Mouse (Mus musculus): ENCODE data around the gene Cblb.

Cblb gene

DNA sequence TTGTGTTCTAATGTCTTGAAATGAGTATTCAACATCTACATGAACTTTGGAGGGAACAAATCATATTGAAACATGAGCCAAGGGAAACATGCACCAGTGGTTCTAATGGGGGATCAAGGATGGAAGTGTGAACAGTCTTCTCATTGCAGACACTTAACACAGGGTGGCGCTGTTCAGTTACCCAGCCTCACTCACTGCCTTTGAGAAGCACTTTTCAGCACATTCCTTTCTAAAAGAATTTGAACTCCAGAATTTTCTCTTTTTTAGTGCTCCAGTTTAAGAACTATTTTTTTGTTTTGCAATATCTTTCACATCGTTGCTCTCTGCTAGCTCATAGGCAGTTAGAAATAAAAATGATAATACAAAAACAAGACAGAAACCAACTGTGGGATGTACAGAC is 188.0 kb downstream of the Cblb start:
- peak; percentile 35 to 42 for DNase-seq

DNA sequence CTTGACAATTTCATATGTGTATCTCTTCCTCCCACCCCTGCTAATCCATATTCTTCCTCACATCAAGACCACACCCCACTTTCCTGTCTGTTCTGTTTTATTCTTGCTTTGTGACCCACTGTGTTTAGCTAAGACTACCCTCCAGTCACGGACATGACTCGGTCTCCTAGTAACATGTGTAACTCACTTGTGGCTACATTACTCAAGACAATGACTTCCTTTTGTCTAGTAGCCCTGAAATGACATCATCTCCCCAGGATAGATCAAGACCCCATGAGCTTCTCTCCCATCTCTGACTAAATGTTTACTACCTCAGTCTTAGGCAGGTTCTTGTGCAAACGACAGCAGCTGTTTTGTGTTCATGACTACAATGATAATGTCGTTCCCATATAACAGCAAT is 191.9 kb downstream of the Cblb start:
- no peak for DNase-seq

DNA sequence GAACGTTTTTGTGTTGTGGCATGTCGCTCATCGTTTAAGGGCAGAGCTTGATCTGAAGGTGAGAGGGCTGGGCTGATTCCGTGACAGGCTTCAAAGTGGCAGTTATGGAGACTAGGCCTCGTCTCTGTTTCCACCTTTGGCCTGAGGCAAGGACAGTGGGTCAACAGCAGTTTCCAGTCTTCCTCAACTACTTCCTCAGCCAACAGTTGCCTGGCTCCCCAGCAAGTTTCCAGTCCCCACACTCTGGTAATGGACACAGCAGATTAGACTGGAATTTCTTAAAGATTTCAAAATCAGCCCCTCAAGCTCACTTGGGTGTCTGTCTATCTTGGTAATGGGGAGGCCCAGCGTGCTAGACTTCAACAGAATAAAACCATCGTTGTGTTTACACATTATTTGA is 198.4 kb downstream of the Cblb start:
- no peak for DNase-seq

DNA sequence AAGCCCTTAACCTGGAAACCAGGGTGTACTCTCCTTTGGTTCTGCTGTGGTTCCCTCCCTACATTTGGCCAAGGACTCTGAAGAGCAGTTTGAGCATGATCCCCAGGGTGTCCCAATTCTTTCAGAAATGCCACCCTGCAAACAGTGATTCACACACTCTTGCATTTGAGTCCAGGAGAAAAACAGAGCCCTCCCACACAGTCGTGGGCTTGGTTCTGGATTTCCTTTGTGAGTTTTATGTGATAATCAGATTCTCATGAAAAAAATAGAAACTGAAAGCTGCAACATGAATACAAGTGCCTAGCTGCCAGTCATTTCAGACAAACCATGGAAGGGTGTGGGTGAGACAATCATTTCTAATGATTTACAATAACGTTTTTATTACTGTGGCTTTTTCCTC is 198.9 kb downstream of the Cblb start:
- no peak for DNase-seq

DNA sequence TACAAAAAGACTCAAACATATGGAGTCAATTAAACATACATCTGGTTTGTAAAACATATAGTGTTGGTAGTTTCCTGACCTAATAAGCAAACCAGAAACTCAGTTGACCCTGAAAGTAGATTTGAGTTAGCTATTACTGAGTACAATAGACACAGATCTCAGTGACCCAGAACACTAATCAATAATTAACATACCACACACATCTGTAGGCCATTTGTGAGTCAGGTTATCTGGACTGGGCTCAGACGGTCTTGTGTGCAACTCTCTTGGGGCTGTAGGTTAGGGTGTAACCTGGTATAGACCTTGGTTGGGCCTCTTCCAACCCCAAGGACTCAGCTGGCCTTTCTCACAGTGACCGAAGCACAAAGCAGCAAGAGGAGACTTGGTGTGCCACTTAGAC is 211.1 kb downstream of the Cblb start:
- no peak for DNase-seq

DNA sequence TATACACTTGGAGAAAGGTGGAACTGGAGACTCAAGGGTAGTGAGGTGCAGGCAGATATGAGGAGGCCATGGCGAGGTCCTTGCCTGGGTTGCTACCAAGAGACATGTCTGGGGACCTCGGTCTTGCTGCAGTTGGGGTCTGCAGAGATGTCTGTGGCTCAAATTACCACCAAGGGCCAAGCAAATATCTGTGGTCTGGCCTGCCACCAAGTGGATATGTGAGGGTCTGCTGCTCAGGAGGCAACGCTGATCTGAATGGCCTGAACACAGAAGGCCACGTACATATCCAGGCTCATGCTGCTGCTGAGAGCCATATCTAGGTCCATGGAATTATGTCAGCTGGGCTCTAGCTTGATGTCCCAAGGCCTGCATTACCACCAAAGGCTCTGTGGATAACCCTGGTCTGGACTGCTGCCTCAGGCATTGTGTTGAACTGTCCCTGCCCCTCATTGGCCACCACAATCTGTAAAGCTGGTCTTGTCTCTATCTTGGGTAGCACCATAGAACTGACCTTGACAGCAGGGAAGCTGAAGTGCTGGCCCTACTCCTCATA is 212.5 kb downstream of the Cblb start:
- DNase-seq = no peak

DNA sequence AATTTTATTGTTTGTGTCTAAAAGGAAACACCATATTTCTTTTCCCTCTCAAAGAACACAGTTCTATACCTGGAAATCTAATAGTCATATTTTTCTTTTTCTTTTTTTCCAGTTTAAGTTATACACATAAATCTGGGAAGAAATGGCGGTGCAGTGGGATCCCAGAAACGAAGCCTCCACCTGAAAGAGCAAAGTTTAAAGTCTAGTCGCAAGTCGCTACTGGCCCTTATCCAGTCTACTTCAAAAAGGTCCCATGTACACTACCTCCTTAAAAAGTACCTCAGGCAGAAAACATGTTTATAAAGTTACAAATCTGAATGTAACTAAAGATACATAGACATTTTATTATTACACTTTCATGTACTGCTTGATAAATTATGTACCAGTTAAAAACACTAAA is 219.2 kb downstream of the Cblb start:
- DNase-seq = no peak

DNA sequence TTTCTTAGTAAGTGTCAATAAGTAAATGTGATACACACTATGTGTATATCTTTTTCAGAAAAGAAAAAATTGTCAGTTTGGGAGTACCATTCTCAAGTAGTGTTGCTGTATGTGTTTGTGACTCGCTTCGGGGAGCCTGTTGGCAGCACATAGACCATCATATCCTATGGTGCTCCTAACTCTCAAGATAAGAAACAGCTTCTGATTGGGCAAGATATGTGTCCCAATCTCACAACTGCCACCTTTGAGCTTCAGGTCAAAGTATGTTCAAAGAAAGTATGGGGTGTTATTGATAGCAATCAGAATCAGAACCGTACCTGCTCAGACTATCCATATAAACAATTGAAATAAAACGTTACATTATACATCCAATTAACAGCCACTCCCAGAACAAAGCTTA is 219.9 kb downstream of the Cblb start:
- DNase-seq = no peak
